ENCODE assay signal across 8 mouse cellular contexts in the genomic region with DNA sequence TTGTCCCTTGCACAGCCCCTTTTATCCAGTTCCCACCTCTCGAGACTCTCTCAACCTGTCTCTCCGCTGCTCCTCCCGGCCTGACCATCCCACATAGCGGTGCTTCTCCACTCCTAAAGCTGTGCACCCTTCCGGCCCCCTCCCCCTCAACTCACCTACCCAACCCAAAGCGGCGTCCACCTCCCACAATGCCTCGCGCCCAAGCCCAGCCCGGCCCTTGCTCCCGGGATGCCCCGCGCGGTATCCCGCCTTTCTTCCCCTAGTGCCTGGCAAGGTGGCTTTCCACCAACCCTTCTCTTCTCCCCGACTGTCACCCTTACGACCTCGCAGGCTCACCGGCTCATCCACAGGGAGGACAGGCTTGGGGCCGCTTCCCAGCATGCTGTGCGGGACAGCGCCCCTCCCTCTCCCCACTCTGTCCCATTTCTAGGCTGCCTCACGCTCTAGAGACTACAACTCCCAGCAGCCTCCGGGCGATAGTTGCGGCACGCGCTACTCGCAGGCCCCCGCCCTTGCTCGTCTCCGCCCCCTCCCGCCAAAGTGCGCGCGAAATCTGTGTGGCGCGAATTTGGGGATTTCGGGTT. TPM values are rescaled to one million over a fixed set of nuclear protein-coding genes. Genes with fewer than 3 reads are reported as not detected.
A peak's percentile ranks its signal among the peaks of the same experiment; 100 is the strongest.
DNase-seq lines count a peak whose midpoint lies in the region; ATAC-seq lines count a peak whose summit lies in the region.

A gene (minus strand): TSS at position 414 of the 584 bp plus-strand sequence.

- intact Hi-C loops in left cerebral cortex, postnatal 14 days (cut with DNase I): no loop called here

- peak within 1 kb of the TSS; percentile 73 for H3K4me2 ChIP-seq in intestine, embryonic 14.5 days (ENCODE audit: low read length)

- peak within 1 kb of the TSS; percentile 49 for H3K4me3 ChIP-seq in intestine, embryonic 14.5 days (ENCODE audit: low read depth, low read length)

- peak; percentile 99 for ATAC-seq in intestine, embryonic 14.5 days (replicated peaks; ENCODE audit: low FRiP score, low TSS enrichment, low read depth)

- 0 out of 2 replicates have a peak, but pooled peaks cover 4% of the 10 kb centered on the region for H3K4me1 ChIP-seq in intestine, embryonic 14.5 days (replicated peaks; ENCODE audit: control insufficient read depth, insufficient read depth, low read length)

- H3K9me3 ChIP-seq in intestine, embryonic 14.5 days (ENCODE audit: control insufficient read depth, low read length): no peaks in the 10 kb centered on the region

- peak; percentile 86 to 89 for DNase-seq in adrenal gland, adult 18-20 months (ENCODE audit: low spot score in 2 of 2)
- DNase-seq in embryo, embryonic 11 days: peak; percentile 96
- peak; percentile 90 for DNase-seq in gastrocnemius, postnatal 25 days
- peak; percentile 97 for DNase-seq in intestine, embryonic 14.5 days (ENCODE audit: low spot score)
- peak; percentile 92 to 94 for DNase-seq in left cerebral cortex, postnatal 14 days (ENCODE audit: low spot score in 2 of 2)
- peak; percentile 94 for DNase-seq in mesoderm, embryonic 11.5 days (ENCODE audit: low read depth, low spot score)
- peak; percentile 91 to 92 for DNase-seq in right cerebral cortex, postnatal 36 days (ENCODE audit: low spot score in 2 of 2)
- peak; percentile 95 for DNase-seq in yolk sac, embryonic 10.5 days (ENCODE audit: low spot score)

- WGBS in intestine, embryonic 14.5 days: under 1% methylated on average over 39 of the region's 39 CpGs

- peak within 1 kb of the TSS; percentile 72 for H3K9ac ChIP-seq in intestine, embryonic 14.5 days (ENCODE audit: low read length)

- no peaks in the 10 kb centered on the region for H3K27me3 ChIP-seq in intestine, embryonic 14.5 days (replicated peaks; ENCODE audit: control insufficient read depth, insufficient read depth, low read length)

- peak within 1 kb of the TSS; percentile 68 for H3K27ac ChIP-seq in intestine, embryonic 14.5 days (ENCODE audit: low read depth)

- H3K36me3 ChIP-seq in intestine, embryonic 14.5 days (ENCODE audit: control insufficient read depth, insufficient read depth, low read length): peaks cover 49% of the 10 kb centered on the region

RNA-seq across cellular contexts. Expression of the gene that starts here (rescaled TPM):
- total RNA-seq in adrenal gland, adult 18-20 months (2021): 1 to 10 TPM; 8.4 to 9.6 TPM
- total RNA-seq in gastrocnemius, postnatal 25 days (2021): 1 to 10 TPM; 7.6 to 8.0 TPM
- 4.7 and 6.0 TPM in 2 replicates for polyA plus RNA-seq in intestine, embryonic 14.5 days (2014; fragmentation: Nextera tagmentation; extraction: Ambion mirVana)
- total RNA-seq in left cerebral cortex, postnatal 14 days (2021): 10 to 100 TPM; 11.3 to 12.7 TPM

Comparison
In these comparisons a context has a peak if more than half of its experiments do, and no peak if none do; other contexts are left out.
1. Peak in every context shown above with its lines: DNase-seq, ATAC-seq, H3K4me3 ChIP-seq and H3K27ac ChIP-seq.